9 mouse cellular contexts compared by ENCODE assay signal in genomic region chr1:125910211-125910870, GRCm38 (mm10). TPM values are rescaled to one million over a fixed set of nuclear protein-coding genes. Genes with fewer than 3 reads are reported as not detected.
A peak's percentile ranks its signal among the peaks of the same experiment; 100 is the strongest.
DNase-seq lines count a peak whose midpoint lies in the region; ATAC-seq and TF ChIP-seq lines count a peak whose summit lies in the region.
"Had no signal": no experiment of that assay in that cellular context is flagged by ENCODE, and none has a peak within 500 bp of the region (broad histone marks: within the 10 kb centered on the region; RNA-seq: fewer than 3 reads in every experiment).

No protein-coding gene starts in this region.

- no peak overlapping the region for H3K9ac ChIP-seq in limb, embryonic 12.5 days (replicated peaks)

- peak overlapping the region; percentile 96 for H3K4me2 ChIP-seq in limb, embryonic 12.5 days

- H3K4me1 ChIP-seq in testis, adult 2 months (ENCODE audit: control insufficient read depth, insufficient read depth, low read length), result peaks cover 13% of the 10 kb centered on the region
- H3K4me1 ChIP-seq in limb, embryonic 12.5 days (replicated peaks), result peaks cover 33% of the 10 kb centered on the region

- intact Hi-C loops in heart, postnatal 10 days (cut with DNase I), result loop anchor here (5.0 kb wide), 1 partner anchor 522 kb away; no protein-coding TSS in a partner anchor

- no peaks in the 10 kb centered on the region for H3K27me3 ChIP-seq in testis, adult 2 months (ENCODE audit: control insufficient read depth, insufficient read depth, low read length)
- H3K27me3 ChIP-seq in limb, embryonic 12.5 days, result peaks cover 41% of the 10 kb centered on the region

- ATAC-seq in limb, embryonic 12.5 days (ENCODE audit: insufficient number of reproducible peaks, insufficient read depth, low FRiP score, low TSS enrichment, low read depth), result peak; percentile 39; the same call in 1 of the 2 replicates

- peak; percentile 10 to 17 for DNase-seq in cerebellum, postnatal 14 days
- DNase-seq in cerebellum, postnatal 36 days, result no peak
- DNase-seq in testis, postnatal 14 days (ENCODE audit: low spot score), result no peak
- peak; percentile 8 to 27 for DNase-seq in heart, postnatal 10 days
- peak; percentile 20 for DNase-seq in right cerebral cortex, postnatal 25 days
- no peak for DNase-seq in gastrocnemius, postnatal 25 days

- H3K27ac ChIP-seq in testis, adult 2 months (ENCODE audit: control insufficient read depth, insufficient read depth, low read depth, low read length), result no peak overlapping the region
- no peak overlapping the region for H3K27ac ChIP-seq in limb, embryonic 12.5 days

- H3K36me3 ChIP-seq in testis, adult 2 months (ENCODE audit: control insufficient read depth, insufficient read depth, low read length), result no peaks in the 10 kb centered on the region
- H3K36me3 ChIP-seq in limb, embryonic 12.5 days, result no peaks in the 10 kb centered on the region

- no peak for TF ChIP-seq POLR2A in testis, adult 2 months (IDR thresholded peaks at IDR 0.05; ENCODE audit: control insufficient read depth, low read depth, low read length)

- no peaks in the 10 kb centered on the region for H3K9me3 ChIP-seq in limb, embryonic 12.5 days

- no peak overlapping the region for H3K4me3 ChIP-seq in testis, adult 2 months (ENCODE audit: control insufficient read depth, low read depth, low read length)
- H3K4me3 ChIP-seq in limb, embryonic 12.5 days (replicated peaks), result peak overlapping the region; percentile 53
- H3K4me3 ChIP-seq: myocyte had no signal

- 4% methylated on average over 14 of the region's 14 CpGs for WGBS in limb, embryonic 12.5 days

- peak; percentile 13; the same call in 1 of the 2 replicates for TF ChIP-seq CTCF in testis, adult 2 months (IDR thresholded peaks at IDR 0.05; ENCODE audit: control insufficient read depth, insufficient read depth, insufficient replicate concordance, low read depth, low read length)

RNA-seq across cellular contexts. Expression of gene Lypd1, which starts 2.6 kb away (rescaled TPM):
- 0.11 TPM in 1 of 2 replicates, not detected in the other for polyA plus RNA-seq in testis, adult 2 months (2012; rRNA removed)
- total RNA-seq in heart, postnatal 10 days (2021), result under 1 TPM; 0.57 to 0.60 TPM
- 3.3 and 4.9 TPM in 2 replicates for polyA plus RNA-seq in limb, embryonic 12.5 days (2016; fragmentation: Nextera tagmentation; extraction: Ambion mirVana)
- total RNA-seq in gastrocnemius, postnatal 25 days (2021), result under 1 TPM in 1 of 2 experiments, not detected in 1; 0.29 TPM

Comparison
In these comparisons a context has a peak if more than half of its experiments do, and no peak if none do; other contexts are left out.
1. DNase-seq: peak in cerebellum, postnatal 14 days (2 of 2), heart, postnatal 10 days (2 of 2) and right cerebral cortex, postnatal 25 days (single experiment); none in cerebellum, postnatal 36 days (0 of 2), testis, postnatal 14 days (single experiment) and gastrocnemius, postnatal 25 days (single experiment).